Mouse (Mus musculus) macrophage (primary cell): ENCODE measurements around the gene Fcgrt. TPM values are rescaled to one million over a fixed set of nuclear protein-coding genes. Genes with fewer than 3 reads are reported as not detected.

Experiments
- polyA plus RNA-seq: library from polyadenylated mRNA; stranded (reverse); fragments of 250-400 nt; gene quantifications from 3 replicates; pipeline ENCODE4 v1.2.4, GENCODE M21; 2018; ENCODE audit warnings: inconsistent platforms

Gene Fcgrt
- polyA plus RNA-seq, 1 experiment from 2014 or later: 160 TPM

Other genes with a start within 250 kb of the Fcgrt start
- 17.4 to 42.4 TPM (median 36.1 TPM) in 3 replicates for gene Pnkp, start 246.7 kb downstream of the Fcgrt start, polyA plus RNA-seq
- gene Ptov1, start 234.1 kb downstream of the Fcgrt start, polyA plus RNA-seq: 38.5 to 61.7 TPM (median 49.4 TPM) in 3 replicates
- gene Med25, start 211.1 kb downstream of the Fcgrt start, polyA plus RNA-seq: 24.5 to 28.2 TPM (median 26.1 TPM) in 3 replicates
- 4.6 to 8.8 TPM (median 6.1 TPM) in 3 replicates for gene Fuz, start 207.8 kb downstream of the Fcgrt start, polyA plus RNA-seq
- gene Ap2a1, start 174.4 kb downstream of the Fcgrt start, polyA plus RNA-seq: 49.8 to 76.6 TPM (median 75.0 TPM) in 3 replicates
- not detected in 3 replicates for gene Tsks, start 160.6 kb downstream of the Fcgrt start, polyA plus RNA-seq
- not detected in 3 replicates for gene Cpt1c, start 129.0 kb downstream of the Fcgrt start, polyA plus RNA-seq
- 53.7 to 169 TPM (median 55.6 TPM) in 3 replicates for gene Prmt1, start 117.3 kb downstream of the Fcgrt start, polyA plus RNA-seq
- gene Irf3, start 106.2 kb downstream of the Fcgrt start, polyA plus RNA-seq: 30.9 to 55.5 TPM (median 35.0 TPM) in 3 replicates
- 10.9 to 14.5 TPM (median 12.9 TPM) in 3 replicates for gene Bcl2l12, start 105.1 kb downstream of the Fcgrt start, polyA plus RNA-seq
- 32.6 to 36.9 TPM (median 32.9 TPM) in 3 replicates for gene Scaf1, start 87.5 kb downstream of the Fcgrt start, polyA plus RNA-seq
- gene Rras, start 85.9 kb downstream of the Fcgrt start, polyA plus RNA-seq: 23.5 to 51.8 TPM (median 29.9 TPM) in 3 replicates
- 15.5 to 17.7 TPM (median 17.1 TPM) in 3 replicates for gene Prr12, start 51.0 kb downstream of the Fcgrt start, polyA plus RNA-seq
- 40.1 to 50.7 TPM (median 45.7 TPM) in 3 replicates for gene Nosip, start 41.4 kb downstream of the Fcgrt start, polyA plus RNA-seq
- gene Prrg2, start 41.2 kb downstream of the Fcgrt start, polyA plus RNA-seq: 19.0 to 31.7 TPM (median 28.6 TPM) in 3 replicates
- gene Rcn3, start 11.6 kb downstream of the Fcgrt start, polyA plus RNA-seq: 0.67 to 5.1 TPM (median 3.1 TPM) in 3 replicates
- gene Rps11, start 20.6 kb upstream of the Fcgrt start, polyA plus RNA-seq: 1,184 to 1,556 TPM (median 1,388 TPM) in 3 replicates
- gene Rpl13a, start 24.9 kb upstream of the Fcgrt start, polyA plus RNA-seq: 804 to 2,026 TPM (median 1,578 TPM) in 3 replicates
- not detected in 3 replicates for gene Gm45713, start 32.4 kb upstream of the Fcgrt start, polyA plus RNA-seq
- 4.4 to 9.9 TPM (median 8.0 TPM) in 3 replicates for gene Flt3l, start 32.6 kb upstream of the Fcgrt start, polyA plus RNA-seq
- gene Pih1d1, start 50.5 kb upstream of the Fcgrt start, polyA plus RNA-seq: 34.1 to 75.8 TPM (median 39.7 TPM) in 3 replicates
- 13.0 to 39.0 TPM (median 19.2 TPM) in 3 replicates for gene Aldh16a1, start 50.7 kb upstream of the Fcgrt start, polyA plus RNA-seq
- not detected in 3 replicates for gene Slc17a7, start 60.1 kb upstream of the Fcgrt start, polyA plus RNA-seq
- gene Gfy, start 75.7 kb upstream of the Fcgrt start, polyA plus RNA-seq: not detected in 3 replicates
- gene Pth2, start 77.1 kb upstream of the Fcgrt start, polyA plus RNA-seq: not detected in 3 replicates
- gene Ccdc155, start 101.0 kb upstream of the Fcgrt start, polyA plus RNA-seq: not detected in 3 replicates
- gene Dkkl1, start 108.3 kb upstream of the Fcgrt start, polyA plus RNA-seq: not detected in 3 replicates
- not detected in 3 replicates for gene Tead2, start 111.9 kb upstream of the Fcgrt start, polyA plus RNA-seq
- gene Cd37, start 135.3 kb upstream of the Fcgrt start, polyA plus RNA-seq: 88.2 to 139 TPM (median 131 TPM) in 3 replicates
- not detected in 3 replicates for gene Slc6a16, start 137.2 kb upstream of the Fcgrt start, polyA plus RNA-seq
- not detected in 3 replicates for gene Slc6a21, start 173.7 kb upstream of the Fcgrt start, polyA plus RNA-seq
- gene Trpm4, start 229.9 kb upstream of the Fcgrt start, polyA plus RNA-seq: 4.2 to 6.1 TPM (median 4.7 TPM) in 3 replicates
- gene Hrc, start 231.4 kb upstream of the Fcgrt start, polyA plus RNA-seq: not detected in 3 replicates